Mouse (Mus musculus) spleen, adult 2 months (tissue): Measurements from ENCODE around the gene Prpf3. TPM values are rescaled to one million over a fixed set of nuclear protein-coding genes. Genes with fewer than 3 reads are reported as not detected.
"Not testable (repeated sequence)": the region's sequence is repeated elsewhere in the genome, so short reads cannot be mapped to it uniquely, and the experiment has no call there.

Experiments used
- DNase-seq, 2 experiments: peaks; one replicate each; pipeline versions ENCODE4 v3.0.0 to v3.0.0-alpha.2; 2012 to 2021; ENCODE audit warnings: low spot score in 2 of 2, low read depth in 1 of 2
- H3K27ac ChIP-seq: fragments of 200-500 bp; 2 replicates; pipeline ENCODE4 v1.5.1; 2012; ENCODE audit warnings: low read length, inconsistent platforms; ENCODE audit not compliant: insufficient read depth
- H3K27me3 ChIP-seq: fragments of 200-500 bp; 2 replicates; pipeline ENCODE4 v1.6.1; 2012; ENCODE audit warnings: mild to moderate bottlenecking, moderate library complexity, low read length, inconsistent platforms; ENCODE audit not compliant: control insufficient read depth, insufficient read depth
- H3K36me3 ChIP-seq: fragments of 200-500 bp; 2 replicates; pipeline ENCODE4 v1.6.1; 2012; ENCODE audit warnings: mild to moderate bottlenecking, low read length, inconsistent platforms; ENCODE audit not compliant: control insufficient read depth, insufficient read depth
- H3K4me1 ChIP-seq: fragments of 200-500 bp; 2 replicates; pipeline ENCODE4 v1.6.1; 2011; ENCODE audit warnings: inconsistent platforms; ENCODE audit not compliant: control insufficient read depth, insufficient read depth, insufficient read length
- H3K4me3 ChIP-seq: fragments of 200-500 bp; 2 replicates; pipeline ENCODE4 v1.5.1; 2011; ENCODE audit warnings: mild to moderate bottlenecking, inconsistent platforms; ENCODE audit not compliant: insufficient read depth, insufficient read length; ENCODE audit errors: extremely low read depth
- CTCF ChIP-seq: fragments of 200-500 bp; IDR thresholded peaks from 2 replicates; pipeline ENCODE4 v1.5.1; 2011; ENCODE audit warnings: mild to moderate bottlenecking, inconsistent platforms; ENCODE audit not compliant: insufficient read depth, insufficient read length, insufficient replicate concordance; ENCODE audit errors: extremely low read depth
- POLR2A ChIP-seq: fragments of 200-500 bp; IDR thresholded peaks from 2 replicates; pipeline ENCODE4 v1.6.1; 2011; ENCODE audit warnings: low read depth, low read length, inconsistent platforms
- WGBS: fragments of 180-500 bp; shearing (Covaris S2); methylation state at CpG from one replicate; pipeline ENCODE4 v1.1.7; 2018; 5-methylcytosine and 5-hydroxymethylcytosine counted together
- polyA plus RNA-seq: library from polyadenylated mRNA; depleted of rRNA; stranded (reverse); fragments of >200 nt; gene quantifications from 2 replicates; pipeline ENCODE4 v1.2.3, GENCODE M21; 2012

The Prpf3 gene
- polyA plus RNA-seq, 1 experiment, result 12.1 TPM

GRCm38 (mm10) chr3:95863578-95863977, 7.9 kb upstream of the Prpf3 start:
- DNase-seq, result no peak
- peaks cover 20% of the 10 kb centered on the region for H3K36me3 ChIP-seq

GRCm38 (mm10) chr3:95861796-95862195, 6.1 kb upstream of the Prpf3 start:
- H3K4me3 ChIP-seq, result no peak overlapping the region
- no peaks in the 10 kb centered on the region for H3K27me3 ChIP-seq
- DNase-seq, result peak; percentile 59 to 73
- H3K4me1 ChIP-seq, result no peaks in the 10 kb centered on the region
- no peak overlapping the region for H3K27ac ChIP-seq
- peaks cover 14% of the 10 kb centered on the region for H3K36me3 ChIP-seq
- 39% methylated on average over 2 of the region's 2 CpGs for WGBS
- TF ChIP-seq POLR2A (no peak), CTCF (peak; percentile 31; the same call in 1 of the 2 replicates)

More at GRCm38 (mm10) chr3:95863578-95863977, 7.9 kb upstream of the Prpf3 start:
- TF ChIP-seq POLR2A (no peak), CTCF (no peak)
- H3K27me3 ChIP-seq, result no peaks in the 10 kb centered on the region
- H3K27ac ChIP-seq, result no peak overlapping the region
- no peaks in the 10 kb centered on the region for H3K4me1 ChIP-seq
- H3K4me3 ChIP-seq, result no peak overlapping the region
- WGBS, result 88% methylated on average over 7 of the region's 7 CpGs

GRCm38 (mm10) chr3:95861216-95861615, 5.5 kb upstream of the Prpf3 start:
- no peak for DNase-seq
- 79% methylated on average over 10 of the region's 10 CpGs for WGBS

GRCm38 (mm10) chr3:95860323-95860722, 4.6 kb upstream of the Prpf3 start:
- Histone ChIP-seq H3K36me3 (peaks cover 12% of the 10 kb centered on the region), H3K27ac (no peak overlapping the region), H3K27me3 (no peaks in the 10 kb centered on the region), H3K4me1 (no peaks in the 10 kb centered on the region), H3K4me3 (no peak overlapping the region)
- DNase-seq, result no peak
- WGBS, result 71% methylated on average over 3 of the region's 3 CpGs
- TF ChIP-seq POLR2A (no peak), CTCF (no peak)

More at GRCm38 (mm10) chr3:95861216-95861615, 5.5 kb upstream of the Prpf3 start:
- no peak overlapping the region for H3K4me3 ChIP-seq
- H3K4me1 ChIP-seq, result no peaks in the 10 kb centered on the region
- no peaks in the 10 kb centered on the region for H3K27me3 ChIP-seq
- TF ChIP-seq POLR2A (no peak), CTCF (no peak)
- H3K36me3 ChIP-seq, result peaks cover 14% of the 10 kb centered on the region
- H3K27ac ChIP-seq, result no peak overlapping the region

- not testable (repeated sequence) for DNase-seq, H3K4me3 ChIP-seq, H3K4me1 ChIP-seq, H3K36me3 ChIP-seq, H3K27me3 ChIP-seq, H3K27ac ChIP-seq
- WGBS, result 87% methylated on average over 3 of the region's 3 CpGs
Measured at GRCm38 (mm10) chr3:95858278-95858677, 2.6 kb upstream of the Prpf3 start.

- H3K27ac ChIP-seq, H3K27me3 ChIP-seq, DNase-seq, H3K4me3 ChIP-seq, H3K4me1 ChIP-seq, H3K36me3 ChIP-seq: not testable (repeated sequence)
- 85% methylated on average over 1 of the region's 1 CpGs for WGBS
Measured at GRCm38 (mm10) chr3:95857050-95857449, 1.4 kb upstream of the Prpf3 start.

GRCm38 (mm10) chr3:95856115-95856514, 430 bp upstream of the Prpf3 start:
- no peak for DNase-seq
- H3K4me1 ChIP-seq, result no peaks in the 10 kb centered on the region; the same call in 1 of the 2 replicates
- TF ChIP-seq CTCF (no peak), POLR2A (no peak)
- 41% methylated on average over 7 of the region's 7 CpGs for WGBS
- peak overlapping the region; percentile 77 for H3K4me3 ChIP-seq
- H3K27ac ChIP-seq, result no peak overlapping the region; the same call in 1 of the 2 replicates
- H3K36me3 ChIP-seq, result peaks cover 16% of the 10 kb centered on the region
- H3K27me3 ChIP-seq, result no peaks in the 10 kb centered on the region
